Mouse (Mus musculus) adrenal gland, postnatal 14 days (tissue): ENCODE measurements around the gene Farsb. TPM values are rescaled to one million over a fixed set of nuclear protein-coding genes. Genes with fewer than 3 reads are reported as not detected.

Experiments used
- DNase-seq: peaks from one replicate; pipeline ENCODE4 v3.0.0; 2021; ENCODE audit warnings: mixed read lengths
- total RNA-seq: library from RNA; stranded (reverse); gene quantifications from 2 replicates; pipeline ENCODE4 v1.2.3, GENCODE M21; 2021

The Farsb gene
- total RNA-seq, 1 experiment from 2014 or later = 65.8 TPM

DNA sequence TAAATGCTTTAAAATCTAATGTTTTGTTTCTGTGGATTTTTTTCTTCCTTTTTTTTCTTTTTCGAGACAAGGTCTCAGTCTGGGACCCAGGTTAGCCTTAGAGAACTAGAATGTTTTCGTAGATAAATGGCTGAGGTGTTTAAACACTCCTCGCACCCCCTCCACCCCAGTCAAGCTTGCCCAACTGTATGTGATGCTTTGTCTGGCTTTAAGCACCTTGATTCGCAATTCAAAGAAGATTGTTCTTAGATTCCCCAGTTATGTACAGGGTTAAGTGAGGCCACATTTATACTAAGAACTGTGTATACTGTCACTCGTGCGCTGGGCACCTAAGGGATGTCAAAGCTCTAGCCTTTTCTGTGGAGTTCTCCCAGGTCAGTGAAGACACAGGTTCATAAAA, 68.4 kb downstream of the Farsb start:
- DNase-seq = no peak

DNA sequence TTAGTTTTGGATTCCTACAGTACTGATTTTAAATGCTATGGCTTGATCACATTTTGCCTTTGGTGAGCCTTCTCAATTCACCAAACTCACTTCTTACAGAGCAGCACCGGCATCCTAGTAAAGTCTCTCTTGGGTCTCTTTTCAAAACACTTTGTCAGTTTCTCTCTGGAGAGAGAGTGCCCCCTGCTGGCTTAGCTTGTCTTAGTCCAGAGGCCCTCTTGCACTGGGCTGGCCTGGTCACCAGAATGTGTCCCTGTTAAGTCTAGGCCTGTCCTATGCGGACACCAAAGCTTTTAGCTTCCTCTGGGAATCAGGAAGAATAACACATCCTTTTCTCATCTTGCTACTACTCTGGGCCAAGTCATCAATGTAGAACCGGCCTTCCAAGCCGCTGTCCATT, 69.1 kb downstream of the Farsb start:
- DNase-seq = peak; percentile 91

DNA sequence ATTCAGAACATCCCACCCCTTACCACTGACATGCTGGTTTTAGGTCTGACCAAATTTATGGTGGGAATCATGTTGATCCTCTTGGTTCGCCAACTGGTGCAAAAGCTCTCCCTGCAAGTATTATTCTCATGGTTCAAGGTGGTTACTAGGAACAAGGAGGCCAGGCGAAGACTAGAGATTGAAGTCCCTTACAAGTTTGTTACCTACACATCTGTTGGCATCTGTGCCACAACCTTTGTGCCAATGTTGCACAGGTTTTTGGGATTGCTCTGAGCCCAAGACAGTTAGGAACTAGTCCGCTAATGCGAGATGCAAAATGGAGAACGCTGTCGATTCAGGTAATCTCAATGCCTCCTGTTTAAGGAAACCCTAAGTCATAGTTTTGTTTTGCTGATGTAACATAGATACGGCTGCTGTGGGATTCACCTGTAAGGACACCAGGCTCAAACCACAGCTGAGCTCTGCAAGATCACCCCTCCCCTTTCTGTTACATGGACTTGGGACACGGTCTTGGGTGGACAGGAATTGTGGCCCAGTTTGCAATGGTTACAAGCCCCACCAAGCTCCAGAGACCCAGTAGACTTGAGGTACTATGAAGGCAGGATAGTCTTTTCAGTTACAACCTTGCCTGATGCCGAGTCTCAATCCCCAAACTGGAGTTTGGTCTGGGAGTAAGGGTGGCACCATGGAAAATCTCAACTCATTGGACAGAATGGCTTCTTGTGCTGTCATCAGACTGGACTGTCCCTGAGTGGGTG, 71.4 kb downstream of the Farsb start:
- no peak for DNase-seq

DNA sequence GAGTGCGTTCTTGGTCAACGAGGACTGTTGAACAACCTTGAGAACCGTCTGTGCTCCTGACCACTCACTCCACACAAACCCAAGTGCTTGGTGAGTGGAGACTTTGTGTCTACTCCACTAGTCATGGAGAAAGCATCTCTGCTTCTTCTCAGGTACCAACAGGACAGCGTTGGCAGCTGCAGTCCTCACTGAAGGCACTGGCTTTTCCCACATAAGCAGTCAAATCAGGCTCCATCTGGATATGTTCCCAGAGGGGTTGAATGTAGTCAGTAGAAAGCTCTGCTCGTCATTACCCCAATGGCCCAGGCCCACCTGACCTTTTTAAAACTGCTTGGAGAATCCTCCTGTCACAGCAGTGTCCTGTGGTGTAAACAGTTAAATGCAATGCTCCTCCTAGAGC, 74.3 kb downstream of the Farsb start:
- DNase-seq = no peak

DNA sequence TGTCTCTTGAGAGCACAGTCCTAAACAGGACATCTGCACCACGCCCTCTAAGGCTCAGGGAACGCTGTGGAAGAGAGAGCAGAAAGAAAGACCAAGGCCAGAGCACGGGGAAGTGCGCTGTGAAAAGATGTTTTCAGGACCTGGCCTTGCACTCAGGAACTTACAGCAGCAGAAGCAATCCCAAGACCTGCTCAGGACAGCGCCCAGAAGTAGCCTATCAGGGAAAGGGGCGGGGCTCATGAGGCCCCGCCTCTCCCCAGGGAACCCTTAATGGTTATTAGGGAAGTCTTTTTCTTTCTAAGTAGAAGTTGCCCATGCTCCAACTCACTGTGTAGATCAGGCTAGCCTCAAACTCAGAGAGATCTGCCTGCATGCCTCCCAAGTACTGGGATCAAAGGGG, 76.0 kb downstream of the Farsb start:
- DNase-seq = peak; percentile 51

DNA sequence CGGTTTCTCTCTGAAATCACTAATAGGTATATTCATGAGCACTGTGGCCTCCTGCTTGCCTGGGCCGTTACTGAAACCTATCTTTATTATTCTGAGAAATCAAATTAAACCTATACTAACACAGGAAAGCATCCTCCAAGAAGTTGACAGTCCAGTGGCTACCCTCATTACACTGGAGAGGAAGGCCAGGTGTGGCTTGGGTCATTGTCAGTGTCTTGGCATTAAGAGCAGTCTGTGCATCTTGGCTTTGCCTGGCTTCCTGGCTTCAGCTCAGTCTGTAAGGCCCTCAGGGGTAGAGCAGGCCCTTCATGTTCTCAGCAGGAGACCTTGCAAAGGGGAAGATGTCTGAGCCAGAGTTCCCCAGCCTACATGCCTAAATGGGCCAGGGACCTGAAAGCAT, 79.3 kb downstream of the Farsb start:
- DNase-seq = no peak

DNA sequence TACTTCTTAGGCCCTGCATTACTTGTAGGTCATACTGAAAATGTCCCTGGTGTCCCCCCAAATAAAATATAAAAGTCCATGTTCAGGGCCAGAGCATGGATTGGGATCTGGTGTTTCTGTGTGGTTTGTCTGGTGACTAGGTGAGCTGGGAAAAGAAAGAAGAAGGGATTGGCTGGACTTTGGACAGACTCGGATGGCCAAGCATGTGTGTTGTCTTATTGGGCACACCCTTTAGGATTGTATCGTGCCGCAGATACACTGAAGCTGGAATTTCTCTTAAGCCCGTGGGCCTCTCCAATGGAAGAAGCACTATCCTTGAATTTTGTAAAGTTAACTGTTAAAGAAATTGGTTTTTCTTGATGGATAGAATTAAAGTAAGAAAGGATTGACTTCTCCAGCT, 87.3 kb downstream of the Farsb start:
- DNase-seq = no peak

DNA sequence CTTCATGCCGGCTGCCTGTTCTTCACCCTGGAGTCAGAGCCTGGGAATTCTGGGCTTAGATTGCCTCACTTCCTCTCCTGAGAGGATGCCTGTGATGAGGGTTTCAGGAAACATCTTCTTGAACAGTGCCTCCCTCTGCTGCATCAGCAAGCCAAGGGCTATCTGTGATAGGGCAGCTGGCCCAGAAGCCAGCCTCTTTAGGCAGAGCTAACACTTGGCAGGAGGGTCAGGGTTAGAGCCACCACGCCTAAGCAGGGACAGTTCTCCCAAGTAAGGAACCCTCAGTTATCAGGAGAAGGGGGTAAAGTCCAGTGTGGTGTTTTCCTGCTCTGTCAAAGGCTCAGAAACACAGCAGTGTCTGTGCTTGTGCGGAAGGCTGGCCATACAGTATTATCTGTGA, 88.9 kb downstream of the Farsb start:
- DNase-seq = no peak

DNA sequence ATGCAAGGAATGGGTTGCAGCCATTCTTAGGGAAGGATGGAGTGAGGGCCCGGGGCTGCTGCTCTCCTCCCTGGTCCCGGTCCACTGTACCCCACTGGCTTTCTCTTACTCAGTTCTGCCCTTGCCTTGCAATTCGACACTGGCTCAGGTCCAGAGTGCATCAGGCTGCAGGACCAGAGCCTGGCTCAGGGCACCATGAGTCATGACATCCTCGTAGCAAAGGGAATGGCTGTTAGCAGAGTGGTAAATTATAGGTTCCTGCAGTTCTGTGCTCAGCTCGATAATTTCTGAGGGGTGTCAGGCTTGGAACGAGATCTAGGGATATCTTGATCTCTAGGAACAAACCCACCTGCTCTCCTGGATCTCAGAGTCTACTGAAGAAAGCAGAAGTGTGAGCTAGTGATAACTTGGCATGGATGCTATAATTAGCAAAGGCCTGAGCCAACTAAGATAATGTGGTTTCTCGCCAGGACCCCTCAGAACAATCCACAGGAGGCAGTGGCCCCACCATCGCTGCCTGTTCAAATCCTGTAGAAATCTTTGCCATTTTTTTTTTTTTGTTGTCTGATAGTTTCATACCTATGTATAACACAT, 92.3 kb downstream of the Farsb start:
- peak; percentile 88 for DNase-seq

DNA sequence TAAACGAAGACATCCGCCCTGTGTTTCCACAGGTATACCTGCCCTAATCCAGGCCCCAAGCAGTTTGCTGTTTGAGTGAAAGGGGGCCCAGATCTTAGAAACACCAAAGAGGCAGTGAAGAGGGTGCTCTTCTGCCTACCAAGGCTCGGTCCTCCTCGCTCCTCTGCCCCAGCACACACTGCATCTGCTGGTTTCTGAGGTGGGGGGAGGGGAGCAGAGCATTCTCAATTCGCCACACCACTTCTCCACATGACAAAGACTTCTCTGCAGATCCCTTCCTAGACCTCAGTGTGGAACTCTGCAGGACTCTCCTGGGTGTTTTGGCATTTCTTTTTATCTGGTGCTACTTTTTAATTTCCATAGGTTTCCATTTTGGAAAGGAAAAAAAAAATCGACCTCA, 93.0 kb downstream of the Farsb start:
- no peak for DNase-seq

DNA sequence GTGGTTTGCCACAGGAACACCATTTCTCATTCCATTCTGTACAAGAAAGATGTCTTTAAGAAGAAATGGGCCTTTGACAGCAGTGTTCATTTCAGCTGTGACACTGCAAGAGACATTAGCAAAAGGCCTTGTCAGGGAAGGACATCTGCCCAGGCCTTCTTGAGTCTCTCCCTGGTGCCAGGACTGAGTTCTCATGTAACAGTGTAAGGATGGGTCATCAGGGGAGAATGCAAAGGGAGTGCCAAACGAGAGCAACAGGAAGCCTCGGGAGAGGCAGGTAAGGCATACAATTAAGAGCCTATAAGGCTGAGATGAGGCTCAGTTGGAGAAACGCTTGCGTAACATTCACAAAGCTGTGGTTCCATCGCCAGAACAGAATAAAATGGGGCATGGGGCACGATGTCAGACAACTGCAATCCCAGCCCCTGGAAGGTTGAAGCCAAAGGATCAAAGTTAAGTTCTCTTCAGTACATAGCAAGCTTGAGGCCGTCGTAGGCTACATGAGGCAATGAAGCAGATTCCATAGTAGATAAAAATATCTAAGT, 93.4 kb downstream of the Farsb start:
- no peak for DNase-seq

DNA sequence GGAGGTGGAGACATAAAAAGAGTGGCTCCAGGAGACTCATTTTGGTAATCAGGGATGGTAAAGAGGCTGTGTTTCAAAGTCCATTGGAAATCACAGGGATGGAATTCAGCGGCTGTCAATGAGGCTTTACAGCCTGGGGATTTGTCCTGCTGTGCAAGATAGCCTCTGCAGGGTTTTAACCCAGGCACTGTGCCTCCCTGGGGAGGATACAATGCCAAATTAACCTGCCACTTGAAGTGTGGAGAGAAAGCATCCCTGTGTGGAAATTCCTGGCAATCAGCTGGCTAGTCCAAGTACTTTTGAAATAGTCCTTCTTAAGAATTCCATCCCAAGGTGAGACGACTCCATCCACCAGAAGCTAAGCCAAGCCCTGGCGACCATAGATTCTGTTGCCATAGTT, 99.8 kb downstream of the Farsb start:
- peak; percentile 27 for DNase-seq

DNA sequence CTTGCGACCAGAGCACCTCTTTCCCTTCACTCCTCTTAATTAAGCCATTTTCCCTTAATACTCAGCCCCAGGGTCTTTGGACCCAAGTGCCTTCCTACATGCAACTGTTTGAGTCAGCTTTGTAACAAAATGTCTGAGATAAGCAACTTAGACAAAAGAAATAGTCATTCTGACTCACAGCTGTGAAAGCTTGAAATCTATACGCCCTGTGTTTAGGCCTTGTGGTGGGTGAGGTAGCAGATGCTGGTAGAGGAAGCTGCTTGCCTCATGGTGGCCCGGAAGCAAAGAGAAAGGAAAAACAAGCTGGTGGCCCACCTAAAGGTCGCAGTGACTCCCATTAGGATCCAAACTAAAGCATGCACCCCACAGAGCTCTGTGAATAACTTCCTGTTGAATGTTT, 100.8 kb downstream of the Farsb start:
- no peak for DNase-seq

DNA sequence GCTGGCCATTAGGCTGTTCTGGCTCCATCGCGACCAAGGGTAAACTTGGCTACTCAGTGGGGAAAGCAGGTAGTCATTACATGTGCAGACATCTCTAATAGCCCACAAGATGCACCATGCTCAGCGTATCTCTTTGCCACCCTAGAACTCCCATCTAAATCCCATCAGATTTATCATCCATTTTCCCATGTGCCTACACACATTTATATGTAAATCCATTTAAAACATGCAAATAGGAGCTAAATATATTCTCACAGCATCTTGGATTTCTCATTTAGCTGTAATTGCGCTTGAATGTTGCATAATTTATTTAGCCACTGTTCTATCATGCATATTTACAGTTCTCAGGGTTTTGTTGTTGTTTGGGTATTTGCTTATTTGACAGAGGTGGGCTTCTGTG, 107.7 kb downstream of the Farsb start:
- DNase-seq = no peak

DNA sequence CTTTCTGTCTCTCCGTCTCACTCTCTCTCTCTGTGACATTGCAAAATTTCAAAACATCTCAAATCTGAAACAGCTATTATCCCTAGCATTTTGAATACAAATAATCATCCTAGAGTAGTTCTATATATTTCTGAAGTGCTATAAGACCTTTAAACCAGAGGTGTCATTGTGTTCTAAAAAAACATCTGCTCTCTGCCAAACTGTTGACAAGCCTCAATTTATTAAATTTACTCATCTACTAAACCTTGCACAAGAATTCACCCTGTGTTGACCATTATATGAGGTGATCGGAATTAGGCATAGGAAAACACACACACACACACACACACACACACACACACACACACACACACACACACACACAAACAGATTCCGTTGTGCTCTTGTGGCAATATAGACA, 113.6 kb downstream of the Farsb start:
- DNase-seq = no peak

DNA sequence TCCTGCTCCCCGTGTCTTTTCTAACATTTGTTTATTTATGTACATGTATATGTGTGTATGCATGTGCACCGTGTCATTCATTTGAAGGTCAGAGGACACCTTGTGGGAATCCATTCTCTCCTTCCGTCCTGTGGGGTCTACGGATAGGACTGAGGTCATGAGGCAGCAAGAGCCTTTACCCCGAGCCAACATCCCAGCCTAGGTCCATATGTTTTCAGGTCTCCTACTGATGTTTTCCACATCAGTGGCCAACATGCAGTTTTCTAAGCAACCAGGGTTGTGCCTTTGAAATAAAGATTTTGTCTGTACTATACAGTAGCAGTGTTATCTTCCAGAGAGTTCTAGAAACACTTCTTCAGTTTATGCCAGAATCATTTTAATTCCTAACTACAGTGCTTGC, 114.9 kb downstream of the Farsb start:
- DNase-seq = no peak

DNA sequence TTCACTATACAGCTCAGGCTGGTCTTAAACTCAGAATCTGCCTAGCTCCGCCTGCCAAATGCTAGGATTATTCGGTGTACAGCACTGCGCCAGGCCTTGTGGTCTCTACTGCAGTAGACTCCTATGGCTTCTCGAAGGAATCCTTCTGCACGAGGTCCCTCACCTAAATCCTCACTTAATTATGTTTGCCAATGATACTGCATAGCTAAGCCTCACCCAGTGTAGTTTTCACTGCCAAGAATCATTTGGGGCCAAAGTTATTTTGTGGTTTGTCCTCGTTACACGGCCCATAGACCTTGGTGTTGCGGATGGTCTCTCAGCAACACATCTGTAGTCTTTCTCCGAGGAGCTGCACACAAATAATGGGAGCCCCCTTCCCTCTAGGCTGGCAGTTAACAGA, 116.4 kb downstream of the Farsb start:
- DNase-seq = no peak

DNA sequence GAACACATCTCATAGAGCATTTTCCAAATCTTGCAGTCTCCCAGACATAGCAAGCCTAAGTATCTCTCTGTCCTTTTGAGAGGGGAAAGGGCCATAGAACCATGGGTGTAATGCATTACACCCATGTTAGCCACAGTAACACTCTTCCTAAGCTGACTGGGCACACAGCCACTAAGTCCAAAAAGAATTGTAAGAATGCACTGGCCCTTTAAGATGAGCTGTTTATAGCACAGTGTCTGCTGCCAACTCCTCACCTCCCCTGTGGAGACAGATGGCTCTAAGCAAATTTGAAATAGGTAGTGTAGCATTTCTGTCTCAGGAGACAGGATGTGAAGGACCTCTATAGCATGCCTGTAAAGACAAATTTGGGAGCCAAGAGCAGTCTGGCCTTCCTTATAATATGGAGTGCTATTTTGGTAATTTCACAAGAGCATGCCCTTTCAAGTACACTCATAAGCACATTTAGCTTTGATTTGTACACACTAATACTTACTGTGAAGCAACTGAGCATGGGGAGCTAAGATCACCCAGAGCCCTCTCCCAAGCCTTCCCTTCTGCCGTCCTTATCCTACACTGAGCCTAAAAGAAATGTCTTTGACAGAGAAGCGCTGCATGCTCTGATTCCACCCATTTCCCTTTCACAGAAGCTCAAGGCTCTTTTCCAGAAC, 117.0 kb downstream of the Farsb start:
- no peak for DNase-seq

DNA sequence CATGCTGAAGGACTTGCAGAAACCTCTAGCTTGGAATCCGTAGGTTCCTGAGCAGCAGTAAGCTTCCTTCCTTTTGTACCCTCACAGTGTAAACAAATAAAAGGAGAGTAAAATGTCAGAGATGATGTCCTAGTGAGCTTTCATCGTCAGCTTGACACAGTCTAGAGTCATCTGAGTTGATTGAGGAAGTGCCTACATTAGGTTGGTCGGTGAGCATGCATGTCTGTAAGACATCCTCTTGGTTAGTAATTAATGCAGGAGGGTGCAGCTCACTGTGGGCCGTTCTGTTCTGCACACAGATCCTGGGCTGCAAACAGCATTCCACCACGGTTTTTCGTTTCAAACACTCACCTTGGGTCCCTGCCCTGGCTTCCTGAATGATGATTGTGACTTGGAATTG, 118.6 kb downstream of the Farsb start:
- DNase-seq = no peak
